Mouse (Mus musculus): ENCODE data around the gene Olfr672.
"Not testable (repeated sequence)": the region's sequence is repeated elsewhere in the genome, so short reads cannot be mapped to it uniquely, and the experiment has no call there.

Olfr672 gene

GRCm38 (mm10) chr7:105001929-105002328, at the start of gene Olfr672:
Olfr672 (minus strand) TSS chr7:105002029.
- no peak for DNase-seq (ENCODE audit: extremely low read depth, low read depth)

DNA sequence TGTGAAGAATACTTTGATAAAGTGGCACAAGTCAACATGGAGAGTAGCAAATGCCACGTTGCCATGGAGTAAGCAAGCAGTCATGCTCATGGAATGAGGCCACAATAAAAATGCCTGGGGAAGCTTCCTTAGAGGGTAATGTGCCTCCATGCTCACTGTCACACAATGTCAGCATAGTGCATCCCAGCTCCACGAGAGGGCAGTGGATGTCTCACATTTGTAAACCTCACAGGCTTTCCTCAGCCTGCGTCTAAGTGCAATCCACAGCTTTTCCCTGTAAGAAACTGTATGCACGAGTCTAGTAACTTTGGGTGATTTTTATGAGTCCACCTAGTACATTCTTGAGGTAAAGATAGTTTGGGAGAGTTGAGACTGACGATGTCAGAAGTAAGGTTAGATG, 32.0 kb upstream of the Olfr672 start:
- not testable (repeated sequence) for DNase-seq (ENCODE audit: extremely low read depth, low read depth)

DNA sequence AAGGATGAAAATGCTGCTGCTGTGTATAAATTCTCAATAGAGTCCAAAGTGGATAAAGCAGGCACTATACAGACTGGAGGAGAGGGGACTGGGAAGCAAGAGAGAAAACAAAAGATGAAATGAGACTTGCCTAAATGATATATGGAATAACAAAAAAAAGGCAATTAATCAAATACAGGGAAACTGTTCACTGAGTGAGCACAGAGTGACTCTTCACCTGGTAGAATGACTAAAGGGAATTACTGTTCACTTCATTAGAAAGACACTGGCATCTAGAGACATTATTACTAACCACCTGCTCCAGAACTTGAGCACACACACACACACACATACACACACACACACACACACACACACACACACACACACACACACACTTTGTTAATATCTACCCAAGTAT, 30.6 kb upstream of the Olfr672 start, which contains the start of gene Olfr676:
Gene Olfr676 (plus strand): TSS at position 301 of the 400 bp plus-strand sequence.
- no peak for DNase-seq (ENCODE audit: extremely low read depth, low read depth)

- no peak for DNase-seq (ENCODE audit: extremely low read depth, low read depth)
Observed at GRCm38 (mm10) chr7:105028360-105028759, 26.5 kb upstream of the Olfr672 start, which contains the start of gene Olfr675. Olfr675 (minus strand) TSS chr7:105028460.

GRCm38 (mm10) chr7:105022530-105022929, 20.7 kb upstream of the Olfr672 start:
- no peak for DNase-seq (ENCODE audit: extremely low read depth, low read depth)

DNA sequence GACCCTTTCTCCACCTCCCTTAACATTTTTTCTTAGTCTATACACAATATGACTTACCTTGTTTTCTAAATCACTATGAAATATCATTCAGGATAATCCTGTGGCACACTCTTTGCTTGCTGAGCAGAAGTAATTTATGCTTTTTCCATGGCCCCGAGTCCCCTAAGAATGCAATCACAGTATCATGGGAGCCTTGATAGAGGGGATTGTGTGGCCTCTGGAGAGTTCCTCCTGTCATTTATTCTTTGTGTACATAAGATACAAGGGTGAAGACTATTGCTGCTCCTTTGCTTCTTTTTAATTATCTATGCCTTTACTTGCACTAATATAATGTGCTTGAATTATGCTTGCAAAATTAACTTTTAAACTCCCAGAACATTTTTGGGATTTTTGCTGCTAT, 22.8 kb downstream of the Olfr672 start, which contains the start of gene Olfr671:
Gene Olfr671 (minus strand): TSS at position 101 of the 400 bp plus-strand sequence.
- no peak for DNase-seq (ENCODE audit: extremely low read depth, low read depth)

DNA sequence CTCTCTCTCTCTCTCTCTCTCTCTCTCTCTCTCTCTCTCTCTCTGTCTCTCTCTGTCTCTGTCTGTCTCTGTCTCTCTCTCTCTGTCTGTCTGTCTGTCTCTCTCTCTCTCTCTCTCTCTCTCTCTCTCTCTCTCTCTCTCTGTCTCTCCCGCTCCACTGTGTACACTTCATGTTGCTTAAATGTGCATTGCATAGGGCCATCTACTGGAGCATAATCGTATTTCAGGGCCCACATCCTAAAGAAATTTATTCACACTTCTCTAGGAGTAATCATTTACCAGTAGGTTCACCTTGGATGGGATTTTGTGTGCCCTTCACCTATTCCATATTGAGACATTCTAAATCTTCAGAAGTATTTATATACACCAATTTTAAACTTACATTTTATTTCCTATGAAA, 29.3 kb downstream of the Olfr672 start:
- DNase-seq (ENCODE audit: extremely low read depth, low read depth) = not testable (repeated sequence)

DNA sequence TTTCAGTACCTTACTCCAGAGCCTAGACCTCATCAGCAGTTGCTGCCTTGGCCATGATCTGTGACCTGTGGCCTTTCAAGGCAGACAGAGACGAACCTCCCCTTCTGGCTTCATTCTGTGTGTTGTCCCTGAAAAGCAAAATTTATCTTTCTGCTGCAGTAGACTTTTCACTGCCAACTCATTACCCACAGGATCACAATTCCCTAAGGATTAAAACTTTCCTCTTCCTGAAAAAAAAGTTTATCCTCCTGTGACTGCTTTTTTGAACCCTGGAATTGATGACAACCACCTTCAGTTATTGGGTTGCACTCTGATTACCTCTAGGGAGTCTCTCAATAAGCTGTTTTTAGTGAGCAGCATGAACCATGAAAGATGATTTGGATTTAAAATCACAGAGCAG, 39.3 kb downstream of the Olfr672 start, which contains the start of gene Olfr670:
Gene Olfr670 (minus strand): TSS at position 101 of the 400 bp plus-strand sequence.
- DNase-seq (ENCODE audit: extremely low read depth, low read depth) = no peak

- DNase-seq (ENCODE audit: extremely low read depth, low read depth) = not testable (repeated sequence)
Observed at GRCm38 (mm10) chr7:104950234-104950633, 51.6 kb downstream of the Olfr672 start.
